Mouse (Mus musculus): Measurements from ENCODE around the gene Dusp6. TPM values are rescaled to one million over a fixed set of nuclear protein-coding genes. Genes with fewer than 3 reads are reported as not detected.

Gene Dusp6
- total RNA-seq, 2 experiments from 2014 or later, result 12.8 TPM

DNA sequence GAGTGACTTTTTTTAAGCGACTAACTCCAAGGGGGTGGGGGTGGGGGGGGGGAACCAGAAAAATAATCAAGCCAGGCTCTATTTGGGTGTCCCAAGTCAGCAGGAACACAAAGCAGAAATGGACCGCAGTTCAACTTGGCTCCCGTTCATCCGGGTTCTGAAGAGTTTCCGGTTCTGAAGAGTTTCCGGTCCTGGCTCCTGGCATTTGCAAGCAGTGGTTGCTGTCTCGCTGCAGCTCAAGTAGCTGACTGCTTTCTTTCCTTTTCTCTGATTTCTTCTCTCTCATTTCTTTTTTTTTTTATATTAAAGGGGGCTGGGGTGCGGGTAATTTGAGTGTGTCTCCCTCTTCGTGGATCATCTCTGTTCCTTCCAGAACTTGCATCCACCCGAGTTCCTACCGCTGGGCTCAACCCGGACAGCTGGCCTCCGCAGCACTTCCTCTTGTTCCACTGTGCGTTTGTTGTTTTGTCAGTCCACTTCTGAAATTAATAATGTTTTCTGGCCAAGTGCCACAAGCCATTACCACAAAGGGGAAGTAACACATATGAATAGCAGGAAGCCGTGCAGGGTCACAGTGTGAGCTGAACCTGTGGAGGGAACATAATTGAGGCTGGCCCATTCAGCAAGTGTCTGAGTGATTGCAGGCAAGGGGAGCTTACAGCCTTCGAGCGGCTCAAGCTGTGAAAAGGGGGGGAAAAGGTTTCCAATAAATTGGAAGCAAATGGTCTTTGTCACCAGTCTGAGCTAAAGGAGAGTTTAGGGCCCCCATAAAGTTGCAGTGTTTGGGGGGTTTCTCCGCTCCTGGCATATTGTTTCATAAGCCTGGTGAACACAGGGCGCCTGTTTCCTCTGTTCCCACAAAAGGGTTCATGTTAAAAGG lies 5.6 kb downstream of the Dusp6 start:
- intact Hi-C loops (cut with DNase I), result loop anchor here (2.0 kb wide), 1 partner anchor 192 kb away; no protein-coding TSS in a partner anchor
- DNase-seq, result peak; percentile 66
- Histone ChIP-seq H3K27ac (peak overlapping the region; percentile 95), H3K4me3 (peak overlapping the region; percentile 86)
- no peak for TF ChIP-seq CTCF (IDR thresholded peaks at IDR 0.05)

DNA sequence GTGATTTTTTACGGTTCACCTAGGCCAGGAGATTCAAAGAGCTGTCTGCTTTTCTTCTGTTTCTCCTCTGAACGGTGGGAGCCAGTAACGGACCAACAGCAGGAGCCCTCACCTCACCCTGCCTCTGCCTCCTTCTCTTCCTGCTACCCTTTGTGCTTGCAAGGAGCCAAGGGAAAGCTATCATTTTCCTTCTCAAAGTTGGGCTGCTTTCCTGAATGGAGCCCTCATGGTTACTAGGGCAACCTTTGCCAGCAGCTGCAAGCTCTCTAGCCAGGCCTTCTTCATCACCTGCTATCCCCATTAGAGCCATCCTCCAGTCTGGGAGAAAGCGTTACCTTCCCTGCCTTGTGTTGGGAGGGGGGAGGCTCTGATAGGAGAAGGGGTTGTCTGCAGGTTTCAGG lies 6.3 kb downstream of the Dusp6 start:
- peak overlapping the region; percentile 86 for H3K4me3 ChIP-seq
- intact Hi-C loops (cut with DNase I), result loop anchor here (2.0 kb wide), 1 partner anchor 192 kb away; no protein-coding TSS in a partner anchor
- DNase-seq, result no peak
- H3K27ac ChIP-seq, result peak overlapping the region; percentile 95
- TF ChIP-seq CTCF (IDR thresholded peaks at IDR 0.05), result no peak

DNA sequence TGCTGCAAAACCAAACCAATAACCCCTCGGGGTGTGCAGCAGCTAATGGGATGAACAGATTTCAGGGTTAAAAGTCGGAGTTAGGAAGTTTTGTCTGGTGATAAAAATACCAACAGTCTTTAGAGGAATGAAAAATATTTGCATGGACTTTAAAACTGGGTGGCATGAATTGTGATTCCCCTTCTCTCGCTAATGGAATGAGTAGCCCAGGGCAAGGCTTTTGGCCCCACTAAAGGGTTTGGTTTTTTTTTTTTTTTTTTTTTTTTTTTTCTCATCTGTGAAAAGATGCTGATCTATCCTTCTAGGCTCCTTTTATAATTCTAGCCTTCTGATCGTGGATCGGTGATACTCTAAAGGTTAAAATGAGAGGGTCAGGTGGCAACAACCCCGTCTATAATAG lies 6.7 kb downstream of the Dusp6 start:
- intact Hi-C loops (cut with DNase I), result loop anchor here (2.0 kb wide), 1 partner anchor 191 kb away; no protein-coding TSS in a partner anchor
- H3K4me3 ChIP-seq, result peak overlapping the region; percentile 86
- H3K27ac ChIP-seq, result peak overlapping the region; percentile 95
- TF ChIP-seq CTCF (IDR thresholded peaks at IDR 0.05), result no peak
- DNase-seq, result no peak

DNA sequence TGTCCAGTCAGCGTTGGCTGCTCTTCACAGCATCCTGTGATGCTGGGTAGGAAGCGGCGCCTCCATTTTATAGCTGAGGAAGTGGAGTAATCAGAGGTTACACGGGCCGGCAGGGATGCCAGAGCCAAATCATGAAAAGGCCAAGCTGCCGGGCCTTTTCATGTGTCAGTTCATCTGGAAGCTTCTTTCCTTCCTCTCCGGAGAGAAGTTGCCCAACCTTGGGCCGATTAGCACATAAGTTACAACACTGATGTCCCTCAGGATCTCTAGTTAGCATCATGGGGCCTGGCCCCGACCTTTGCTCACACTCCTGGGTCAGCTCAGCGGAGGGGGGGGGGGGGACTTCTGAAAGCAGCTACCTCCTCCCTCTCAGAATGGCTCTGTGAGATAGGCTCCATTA lies 7.4 kb downstream of the Dusp6 start:
- peak; percentile 66 for DNase-seq
- TF ChIP-seq CTCF (IDR thresholded peaks at IDR 0.05), result no peak
- Histone ChIP-seq H3K4me3 (0 out of 2 replicates have a peak overlapping the region, but pooled peaks have one; percentile 21), H3K27ac (peak overlapping the region; percentile 95)
- intact Hi-C loops (cut with DNase I), result no loop called here

DNA sequence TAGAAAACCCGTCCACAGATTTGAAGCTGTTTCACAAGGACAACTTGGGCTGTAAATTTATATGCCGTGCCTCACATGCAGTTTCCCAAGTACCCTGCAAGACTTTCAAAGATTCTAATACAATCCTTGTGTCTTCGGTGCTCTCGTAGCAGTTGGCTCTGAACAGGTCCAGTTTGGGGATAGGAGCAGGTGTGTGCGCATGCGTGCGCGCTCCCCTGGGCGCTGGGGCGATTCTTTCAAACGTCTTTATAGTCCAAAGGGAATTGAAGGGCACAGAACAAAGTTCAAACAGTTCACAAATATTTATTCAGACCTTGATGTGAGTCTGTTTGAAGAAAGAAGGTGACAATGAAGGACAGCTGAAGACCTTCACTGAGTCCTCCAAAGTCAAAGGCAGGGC lies 8.0 kb downstream of the Dusp6 start:
- Histone ChIP-seq H3K4me3 (no peak overlapping the region), H3K27ac (peak overlapping the region; percentile 95; the same call in 1 of the 2 replicates)
- TF ChIP-seq CTCF (IDR thresholded peaks at IDR 0.05), result no peak
- no peak for DNase-seq
- intact Hi-C loops (cut with DNase I), result no loop called here

DNA sequence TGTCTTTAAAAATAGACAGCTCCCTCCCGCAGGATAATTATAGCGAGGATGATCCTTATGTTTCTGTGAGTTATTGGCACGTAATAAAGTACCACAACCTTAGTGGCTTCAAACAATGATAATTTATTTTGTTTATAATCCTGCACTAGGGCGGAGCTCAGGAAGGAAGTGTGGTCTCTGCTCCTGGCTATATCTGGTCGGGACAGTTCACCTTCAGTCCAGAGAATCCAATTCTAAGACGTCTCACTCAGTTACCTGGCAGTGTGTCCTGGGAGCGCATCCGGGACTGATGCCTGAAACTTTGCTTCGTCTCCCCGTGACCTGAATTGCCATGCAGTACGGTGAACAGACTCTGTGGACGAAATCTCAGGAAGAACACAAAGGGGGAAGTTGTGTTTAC lies 10.0 kb downstream of the Dusp6 start:
- intact Hi-C loops (cut with DNase I), result no loop called here
- no peak overlapping the region for H3K27ac ChIP-seq
- no peak for TF ChIP-seq CTCF (IDR thresholded peaks at IDR 0.05)
- DNase-seq, result no peak
- H3K4me3 ChIP-seq, result no peak overlapping the region; the same call in 1 of the 2 replicates

DNA sequence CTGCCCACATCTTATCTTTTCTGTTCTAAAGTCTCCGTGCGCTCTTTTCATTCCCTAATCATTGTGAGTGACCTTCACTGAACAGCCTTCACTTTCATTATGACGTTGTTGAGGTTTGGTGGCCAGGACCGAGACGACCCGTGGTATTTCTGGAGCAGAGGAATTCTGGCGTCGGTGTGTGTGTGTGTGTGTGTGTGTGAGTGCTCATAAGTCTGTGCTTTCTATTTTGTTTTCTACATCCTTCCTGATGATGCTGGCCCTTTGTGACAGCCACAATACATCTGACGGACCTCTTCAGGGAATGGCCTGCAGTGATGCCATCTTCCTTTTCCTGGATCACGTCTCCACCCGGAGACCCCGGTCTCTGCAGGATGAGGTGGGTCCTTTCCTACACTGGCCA lies 11.6 kb downstream of the Dusp6 start:
- intact Hi-C loops (cut with DNase I), result no loop called here
- Histone ChIP-seq H3K27ac (no peak overlapping the region), H3K4me3 (no peak overlapping the region)
- DNase-seq, result no peak
- no peak for TF ChIP-seq CTCF (IDR thresholded peaks at IDR 0.05)

DNA sequence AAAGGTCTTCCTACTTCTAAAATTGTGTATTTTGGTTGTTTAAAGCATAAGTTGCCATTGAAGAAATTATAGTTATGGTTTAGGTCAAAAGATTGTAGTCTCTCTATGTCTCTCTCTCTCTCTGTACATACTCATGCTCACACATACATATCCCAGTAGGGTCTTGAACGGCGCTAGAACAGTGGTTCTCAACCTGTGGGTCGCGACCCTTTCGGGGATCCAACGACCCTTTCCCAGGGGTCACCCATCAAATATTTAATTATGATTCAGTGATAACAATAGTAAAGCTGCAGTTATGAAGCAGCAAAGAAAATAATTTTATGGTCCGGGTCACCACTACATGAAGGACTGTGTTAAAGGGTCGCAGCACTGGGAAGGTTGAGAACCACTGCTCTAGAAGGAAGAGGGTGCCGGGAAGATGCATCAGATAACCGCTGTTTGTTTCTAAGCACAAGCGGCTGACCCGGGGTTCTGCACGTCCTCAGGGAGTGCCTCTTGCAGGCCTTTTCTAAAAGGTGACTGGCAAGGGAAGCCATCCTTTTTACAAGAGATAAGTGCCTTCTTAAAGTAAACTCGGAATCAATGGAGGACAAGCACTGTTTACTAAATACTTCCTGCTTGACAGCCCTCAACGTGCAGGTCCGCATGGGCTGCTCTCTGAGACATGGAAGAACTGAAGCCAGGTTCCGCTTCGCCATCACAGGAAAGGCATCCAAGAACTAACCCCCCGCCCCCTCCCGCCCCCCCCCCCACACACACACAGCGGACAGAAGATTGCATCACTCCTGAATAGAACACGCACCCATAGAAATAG lies 16.2 kb downstream of the Dusp6 start:
- no peak for TF ChIP-seq CTCF (IDR thresholded peaks at IDR 0.05)
- no peak for DNase-seq
- Histone ChIP-seq H3K27ac (no peak overlapping the region), H3K4me3 (no peak overlapping the region)
- intact Hi-C loops (cut with DNase I), result no loop called here

DNA sequence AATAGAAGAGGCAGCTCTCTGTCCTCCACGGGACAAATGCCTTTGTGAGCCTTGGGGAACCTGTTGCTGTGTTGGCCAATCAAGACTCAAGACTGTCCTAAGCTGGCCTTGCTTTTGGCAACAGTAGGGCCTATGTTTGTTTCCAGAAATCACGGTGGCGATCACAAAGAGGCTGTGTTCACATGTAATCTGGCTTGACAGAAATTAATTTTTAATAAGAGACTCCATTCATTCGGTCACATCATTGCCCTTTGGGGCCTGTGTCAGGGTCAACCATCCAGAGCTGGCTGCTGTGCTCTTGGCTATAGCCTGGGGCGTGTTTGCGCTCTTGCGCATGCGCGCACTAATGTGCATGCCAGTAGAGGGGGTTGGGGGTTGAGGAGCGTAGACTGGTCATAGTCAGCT lies 21.0 kb downstream of the Dusp6 start:
- TF ChIP-seq CTCF (IDR thresholded peaks at IDR 0.05), result no peak
- no peak for DNase-seq
- intact Hi-C loops (cut with DNase I), result no loop called here
- Histone ChIP-seq H3K4me3 (no peak overlapping the region), H3K27ac (no peak overlapping the region)

DNA sequence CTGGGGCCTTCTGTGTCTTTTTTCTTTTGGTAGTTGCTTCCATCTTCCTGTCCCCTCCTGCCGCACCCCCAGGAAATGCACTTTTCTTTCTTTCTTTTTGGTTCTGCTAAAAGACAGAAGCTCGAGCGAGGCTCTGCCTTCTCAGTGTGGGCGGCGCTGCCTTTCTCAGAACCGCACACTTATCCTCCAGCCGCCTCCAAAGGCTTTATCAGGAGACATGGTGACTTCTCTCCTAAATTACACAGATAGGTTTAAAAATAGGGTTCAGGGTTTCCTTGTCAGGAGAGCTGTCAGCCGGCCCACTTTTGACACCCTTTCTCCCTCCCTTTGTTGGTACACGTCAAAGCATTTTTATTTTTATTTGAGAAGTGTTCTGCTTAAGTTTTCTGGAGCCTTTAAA lies 21.9 kb downstream of the Dusp6 start:
- Histone ChIP-seq H3K4me3 (no peak overlapping the region), H3K27ac (no peak overlapping the region)
- TF ChIP-seq CTCF (IDR thresholded peaks at IDR 0.05), result no peak
- intact Hi-C loops (cut with DNase I), result loop anchor here (5.0 kb wide), 1 partner anchor 47 kb away; no protein-coding TSS in a partner anchor
- no peak for DNase-seq

DNA sequence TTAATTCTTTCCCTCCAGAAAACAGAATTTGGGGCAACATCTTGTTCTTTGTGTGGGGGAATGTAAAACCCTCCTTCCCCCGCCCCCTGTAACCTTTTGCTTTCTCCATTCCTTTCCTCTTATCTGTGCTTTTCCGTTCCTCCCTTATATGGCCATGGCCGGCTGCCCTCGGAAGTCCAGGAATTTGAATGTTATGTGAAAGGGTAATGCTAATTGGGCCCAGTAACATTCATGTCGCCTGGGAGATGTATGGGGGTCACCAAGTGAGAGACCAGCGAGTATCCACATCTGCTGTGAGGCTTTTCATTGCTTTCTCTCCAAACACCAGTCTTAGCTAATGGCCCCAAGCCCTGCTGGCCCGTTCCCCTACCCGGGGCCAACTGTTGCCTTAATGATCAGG lies 22.7 kb downstream of the Dusp6 start:
- intact Hi-C loops (cut with DNase I), result loop anchor here (5.0 kb wide), 1 partner anchor 47 kb away; no protein-coding TSS in a partner anchor
- DNase-seq, result no peak
- no peak overlapping the region; the same call in 1 of the 2 replicates for H3K27ac ChIP-seq
- no peak for TF ChIP-seq CTCF (IDR thresholded peaks at IDR 0.05)
- no peak overlapping the region for H3K4me3 ChIP-seq

DNA sequence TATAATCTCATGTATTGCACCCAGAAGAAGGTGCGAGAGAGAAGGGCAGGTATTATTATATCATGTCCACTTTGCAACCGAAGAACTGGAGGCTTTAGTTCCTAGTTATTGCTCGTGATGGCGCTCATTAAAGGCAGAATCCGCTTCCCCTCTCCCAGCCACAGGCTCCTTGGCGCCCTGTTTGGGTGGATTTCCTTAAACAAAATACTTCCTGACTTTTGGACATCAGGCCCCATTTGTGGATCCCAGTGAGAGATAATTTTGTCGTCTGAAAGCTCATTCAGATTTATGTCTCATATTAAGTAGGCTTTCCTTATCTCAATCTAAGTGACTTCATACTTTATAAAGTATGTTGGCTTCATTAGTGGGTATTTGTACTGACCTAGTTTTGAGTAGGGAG lies 23.2 kb downstream of the Dusp6 start:
- no peak for TF ChIP-seq CTCF (IDR thresholded peaks at IDR 0.05)
- Histone ChIP-seq H3K27ac (no peak overlapping the region), H3K4me3 (no peak overlapping the region)
- DNase-seq, result no peak
- intact Hi-C loops (cut with DNase I), result loop anchor here (5.0 kb wide), 1 partner anchor 46 kb away; no protein-coding TSS in a partner anchor

DNA sequence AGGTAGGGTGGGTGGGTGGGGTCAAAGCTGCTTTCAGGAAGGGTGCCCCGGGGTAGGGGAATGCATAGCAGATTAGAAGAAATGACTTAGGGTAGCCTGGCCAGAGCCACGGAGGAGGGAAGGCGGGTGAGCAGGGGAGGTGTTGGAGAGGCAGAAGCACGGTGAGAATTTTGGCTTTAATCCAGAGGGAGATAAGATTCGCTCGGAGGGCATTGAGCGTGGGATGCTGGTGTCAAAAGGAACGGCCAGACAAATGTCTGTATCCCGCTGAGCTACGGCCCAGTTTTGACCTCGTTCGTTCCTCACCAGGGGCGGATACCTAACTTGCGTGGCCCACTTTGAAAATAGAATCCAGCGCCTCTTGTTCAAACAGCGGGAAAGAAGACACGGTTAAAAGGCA lies 23.8 kb downstream of the Dusp6 start:
- intact Hi-C loops (cut with DNase I), result loop anchor here (5.0 kb wide), 1 partner anchor 46 kb away; no protein-coding TSS in a partner anchor
- Histone ChIP-seq H3K4me3 (no peak overlapping the region), H3K27ac (no peak overlapping the region)
- no peak for DNase-seq
- no peak for TF ChIP-seq CTCF (IDR thresholded peaks at IDR 0.05)
